Mouse (Mus musculus) embryonic fibroblast, embryonic 13.5 days (primary cell): ENCODE measurements around the gene Myef2.

Experiments used
- CTCF ChIP-seq: IDR thresholded peaks from 2 replicates; pipeline ENCODE4 v1.5.1; 2011; ENCODE audit warnings: mild to moderate bottlenecking, control low read depth, low read length, moderate library complexity, borderline replicate concordance; ENCODE audit not compliant: insufficient read depth
- POLR2A ChIP-seq: IDR thresholded peaks from 2 replicates; pipeline ENCODE4 v1.6.1; 2011; ENCODE audit warnings: low read depth, mild to moderate bottlenecking, control low read depth, low read length, moderate library complexity

- no peak for TF ChIP-seq CTCF
- no peak for TF ChIP-seq POLR2A
Measured at GRCm38 (mm10) chr2:125119381-125120110, 3.9 kb downstream of the Myef2 start.
